Mouse (Mus musculus) layer of hippocampus, postnatal 36 days (tissue): ENCODE measurements at regions not wholly inside any gene's neighbourhood (a gene's known extent, or its start where the extent isn't known, plus 50 kb on each side); places are given as distances from the start of the nearest gene placed in this dataset.

Source experiments
- DNase-seq, 2 experiments: peaks; one replicate each; pipeline ENCODE4 v3.0.0; 2022

- no peak for DNase-seq
Measured at GRCm38 (mm10) chr7:136112163-136112562, 396.0 kb upstream of the Mki67 start.

- no peak for DNase-seq
Measured at GRCm38 (mm10) chr7:136120930-136121329, 404.8 kb upstream of the Mki67 start.

GRCm38 (mm10) chr7:136121406-136121805 is 405.2 kb upstream of the Mki67 start:
- DNase-seq: no peak

- DNase-seq: no peak
Measured at GRCm38 (mm10) chr7:136124786-136125185, 408.6 kb upstream of the Mki67 start.

GRCm38 (mm10) chr7:136126393-136126792 is 410.2 kb upstream of the Mki67 start:
- DNase-seq: no peak

- DNase-seq: no peak
Measured at GRCm38 (mm10) chr7:136127576-136127975, 411.4 kb upstream of the Mki67 start.

- peak; percentile 17 to 19 for DNase-seq
Measured at GRCm38 (mm10) chr7:136129721-136130123, 413.6 kb upstream of the Mki67 start.

GRCm38 (mm10) chr7:136130666-136131239 is 414.6 kb upstream of the Mki67 start:
- DNase-seq: no peak

- no peak for DNase-seq
Measured at GRCm38 (mm10) chr7:136132976-136133375, 416.8 kb upstream of the Mki67 start.

- no peak for DNase-seq
Measured at GRCm38 (mm10) chr7:136136666-136137065, 420.5 kb upstream of the Mki67 start.

GRCm38 (mm10) chr7:136137341-136137740 is 421.2 kb upstream of the Mki67 start:
- DNase-seq: no peak

GRCm38 (mm10) chr7:136137831-136138602 is 421.9 kb upstream of the Mki67 start:
- DNase-seq: no peak

- no peak for DNase-seq
Measured at GRCm38 (mm10) chr7:136142832-136143231, 426.7 kb upstream of the Mki67 start.

- no peak for DNase-seq
Measured at GRCm38 (mm10) chr7:136150196-136150595, 434.0 kb upstream of the Mki67 start.

GRCm38 (mm10) chr7:136151301-136151930 is 435.3 kb upstream of the Mki67 start:
- DNase-seq: no peak

- peak in 1 of 2 experiments; percentile 54 for DNase-seq
Measured at GRCm38 (mm10) chr7:136152470-136152869, 436.3 kb upstream of the Mki67 start.

- DNase-seq: no peak
Measured at GRCm38 (mm10) chr7:136153621-136154020, 437.5 kb upstream of the Mki67 start.

GRCm38 (mm10) chr7:136159136-136159535 is 443.0 kb upstream of the Mki67 start:
- DNase-seq: no peak

- DNase-seq: no peak
Measured at GRCm38 (mm10) chr7:136161526-136161925, 445.4 kb upstream of the Mki67 start.

- no peak for DNase-seq
Measured at GRCm38 (mm10) chr7:136164834-136165233, 448.7 kb upstream of the Mki67 start.

- no peak for DNase-seq
Measured at GRCm38 (mm10) chr7:136169261-136169660, 453.1 kb upstream of the Mki67 start.

GRCm38 (mm10) chr7:136176373-136176772 is 460.2 kb upstream of the Mki67 start:
- DNase-seq: no peak

GRCm38 (mm10) chr7:136180996-136181395 is 464.8 kb upstream of the Mki67 start:
- DNase-seq: no peak

- no peak for DNase-seq
Measured at GRCm38 (mm10) chr7:136182101-136182500, 465.9 kb upstream of the Mki67 start.
